Mouse (Mus musculus) thymus, postnatal 25 days (tissue): ENCODE measurements around the gene Hyal1.
"Not testable (repeated sequence)": the region's sequence is repeated elsewhere in the genome, so short reads cannot be mapped to it uniquely, and the experiment has no call there.

Experiments
- DNase-seq: peaks from one replicate; pipeline ENCODE4 v3.0.0; 2022

The Hyal1 gene

DNA sequence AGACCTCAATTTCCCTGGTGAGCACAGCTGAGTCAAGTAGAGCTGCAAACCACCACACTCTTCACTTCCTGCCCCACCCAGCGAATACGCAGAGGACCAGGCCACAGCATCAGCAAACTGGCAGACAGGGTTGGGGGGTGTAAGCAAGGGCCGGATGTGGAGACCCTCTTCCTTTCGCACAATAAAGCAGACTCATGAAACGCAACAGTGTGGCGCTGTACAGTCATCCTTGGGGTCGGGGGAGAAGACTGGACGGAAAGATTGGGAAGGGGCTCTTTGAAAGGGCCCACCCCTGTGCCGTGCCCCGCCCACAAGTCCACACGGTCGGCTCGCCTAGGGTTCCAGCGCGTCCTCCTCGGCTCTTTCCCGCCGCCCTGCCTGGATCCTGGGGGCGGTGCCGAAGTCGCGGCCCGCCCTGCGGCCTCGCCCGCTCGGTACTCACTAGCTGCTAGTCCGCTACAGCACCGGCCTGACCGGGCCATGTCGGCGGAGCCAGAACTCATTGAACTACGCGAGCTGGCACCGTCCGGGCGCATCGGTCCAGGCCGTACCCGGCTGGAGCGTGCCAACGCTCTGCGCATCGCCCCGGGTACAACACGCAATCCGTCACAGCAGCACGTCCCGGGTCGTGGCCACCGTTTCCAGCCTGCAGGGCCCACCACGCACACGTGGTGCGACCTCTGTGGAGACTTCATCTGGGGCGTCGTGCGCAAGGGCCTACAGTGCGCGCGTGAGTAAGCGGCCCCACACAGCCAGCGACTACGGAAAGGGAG lies 25.4 kb upstream of the Hyal1 start, which contains the start of gene Rassf1:
Rassf1 (plus strand) TSS at position 439 of the 773 bp plus-strand sequence.
- peak; percentile 82 for DNase-seq

- DNase-seq, result no peak
Measured at GRCm38 (mm10) chr9:107551890-107552355, 24.8 kb upstream of the Hyal1 start.

- DNase-seq, result no peak
Measured at GRCm38 (mm10) chr9:107552690-107553393, 23.9 kb upstream of the Hyal1 start.

- no peak for DNase-seq
Measured at GRCm38 (mm10) chr9:107553541-107554318, 23.0 kb upstream of the Hyal1 start.

DNA sequence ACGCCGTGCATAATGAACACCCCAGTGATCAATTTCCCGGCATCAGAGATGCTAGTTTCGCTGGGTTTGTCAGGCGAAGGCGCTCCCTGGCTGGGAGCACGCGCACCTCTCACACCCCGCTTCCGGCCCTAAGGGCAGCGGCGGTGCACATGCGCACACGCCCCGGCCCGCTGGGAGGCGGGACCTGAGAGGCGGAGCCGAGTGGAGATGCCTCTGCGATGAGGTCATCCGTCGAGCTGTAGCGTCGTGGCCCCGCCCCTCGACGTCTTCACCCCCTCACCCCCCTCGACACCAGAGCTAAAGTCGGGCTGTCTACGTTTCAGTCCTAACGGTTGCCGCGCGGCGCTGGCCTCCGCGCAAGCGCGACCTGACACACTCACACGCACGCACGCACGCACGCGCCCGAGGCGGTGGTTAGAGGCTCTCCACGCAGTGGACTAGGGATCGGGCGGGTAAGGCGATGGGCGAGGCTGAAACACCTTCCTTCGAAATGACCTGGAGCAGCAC lies 22.4 kb upstream of the Hyal1 start:
- peak; percentile 96 for DNase-seq

GRCm38 (mm10) chr9:107555031-107555457 lies 21.7 kb upstream of the Hyal1 start:
- no peak for DNase-seq

GRCm38 (mm10) chr9:107555701-107556100 lies 21.0 kb upstream of the Hyal1 start:
- no peak for DNase-seq

DNA sequence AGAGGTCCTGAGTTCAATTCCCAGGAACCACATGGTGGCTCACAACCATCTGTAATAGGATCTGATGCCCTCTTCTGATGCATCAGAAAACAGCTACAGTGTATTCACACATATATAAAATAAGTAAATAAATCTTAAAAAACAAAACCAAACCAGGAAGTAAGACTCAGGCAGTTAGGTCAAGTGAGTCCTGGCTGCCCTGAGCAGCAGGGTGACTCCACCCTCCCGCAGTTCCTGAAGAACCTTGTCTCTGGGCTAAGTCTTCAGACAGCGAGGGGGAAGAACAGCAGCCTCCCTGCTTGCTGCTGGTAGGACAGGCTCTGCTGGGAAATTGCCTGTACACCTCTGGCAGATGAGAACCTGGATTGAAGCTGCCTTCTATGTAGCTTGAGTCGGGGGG lies 20.4 kb upstream of the Hyal1 start:
- no peak for DNase-seq

DNA sequence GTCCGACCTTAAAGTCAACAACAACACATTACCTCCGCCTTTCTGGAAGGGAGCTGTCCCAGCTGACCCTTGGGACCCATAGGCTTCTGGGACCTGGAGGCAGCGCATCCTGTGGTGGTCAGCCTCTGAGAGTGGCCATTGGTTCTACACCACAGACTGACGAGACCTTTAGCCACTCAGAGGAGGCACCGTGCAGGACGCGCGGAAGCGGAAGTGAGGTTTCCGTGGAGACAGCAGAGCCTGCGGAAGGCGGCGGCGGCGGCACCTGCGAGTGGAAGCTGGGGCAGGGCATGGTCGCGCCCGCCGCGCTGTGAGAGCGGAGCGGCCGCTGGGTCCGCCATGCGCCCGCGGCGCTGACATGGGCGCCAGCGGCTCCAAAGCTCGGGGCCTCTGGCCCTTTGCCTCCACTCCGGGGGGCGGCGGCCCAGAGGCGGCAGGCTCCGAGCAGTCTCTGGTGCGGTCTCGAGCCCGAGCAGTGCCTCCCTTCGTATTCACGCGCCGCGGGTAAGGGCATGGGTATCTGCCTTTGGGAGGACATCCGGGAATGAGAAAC lies 13.6 kb upstream of the Hyal1 start, which contains the start of gene Tusc2:
Tusc2 (plus strand) TSS at position 227 of the 553 bp plus-strand sequence.
- peak; percentile 93 for DNase-seq

GRCm38 (mm10) chr9:107565556-107565955 lies 11.2 kb upstream of the Hyal1 start:
- not testable (repeated sequence) for DNase-seq

DNA sequence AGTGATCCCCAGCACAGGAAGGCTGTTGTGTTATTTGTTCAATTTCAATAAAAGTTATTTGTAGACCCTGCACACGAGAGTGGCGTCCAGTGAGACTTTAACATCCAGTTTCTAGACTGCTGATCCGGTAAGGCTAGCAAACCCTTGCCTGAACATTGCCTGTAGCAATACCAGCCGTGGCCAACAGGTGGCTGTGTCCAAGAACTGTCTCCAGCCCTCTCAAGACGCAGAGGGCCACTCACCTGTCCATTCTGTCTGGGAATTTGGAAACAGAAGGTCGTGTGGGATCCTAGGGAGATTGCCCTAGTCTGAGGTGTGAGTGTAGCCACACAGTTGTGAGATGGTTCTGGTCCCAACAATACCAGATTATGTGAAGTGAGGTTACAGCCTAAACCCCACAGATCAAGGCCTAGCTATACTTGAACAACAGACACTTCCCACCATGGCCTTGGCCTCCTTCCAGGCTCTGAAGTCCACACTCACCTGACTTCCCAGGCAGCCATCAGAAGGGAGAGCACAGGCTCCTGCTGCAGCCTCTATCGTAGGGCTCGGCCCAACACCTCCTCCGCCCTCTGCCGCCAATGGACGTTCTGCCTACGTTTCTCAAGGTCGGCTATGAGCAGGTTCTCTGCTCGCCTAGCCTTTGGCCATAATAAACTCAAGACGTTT lies 10.6 kb upstream of the Hyal1 start:
- peak; percentile 79 for DNase-seq

- DNase-seq, result no peak
Measured at GRCm38 (mm10) chr9:107566855-107567254, 9.9 kb upstream of the Hyal1 start.

DNA sequence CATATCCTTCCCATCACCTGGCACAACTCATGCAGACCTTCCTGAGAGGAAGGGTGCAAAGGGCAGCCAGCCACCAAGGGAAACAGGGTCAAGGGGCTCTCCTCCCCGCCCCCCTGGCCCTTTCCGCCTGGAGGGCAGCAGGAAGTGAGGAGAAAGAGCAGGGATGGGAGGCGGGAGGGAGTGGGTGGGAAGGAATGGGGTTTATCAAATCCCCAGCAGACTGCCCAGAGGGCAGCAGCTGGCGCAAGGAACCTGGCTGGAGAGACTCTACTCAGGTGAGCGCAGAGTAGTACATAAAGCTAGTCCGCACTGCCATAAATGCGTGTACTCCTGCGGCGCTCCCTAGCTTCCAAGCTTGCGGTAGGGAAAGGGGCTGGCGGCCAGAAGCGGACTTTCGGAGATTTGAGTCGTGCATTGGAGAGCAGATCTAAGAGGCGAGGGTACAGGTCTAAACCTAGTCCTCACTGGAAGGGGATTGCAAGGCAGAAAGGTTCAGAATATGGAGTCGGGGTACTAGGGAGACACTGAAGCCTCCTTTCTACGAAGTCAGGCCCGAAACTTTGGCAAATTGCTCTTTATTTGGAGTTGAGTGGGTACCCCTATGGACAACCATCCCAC lies 8.9 kb upstream of the Hyal1 start, which contains the start of gene Hyal2:
Hyal2 (plus strand) TSS at position 244 of the 618 bp plus-strand sequence.
- DNase-seq, result peak; percentile 2

DNA sequence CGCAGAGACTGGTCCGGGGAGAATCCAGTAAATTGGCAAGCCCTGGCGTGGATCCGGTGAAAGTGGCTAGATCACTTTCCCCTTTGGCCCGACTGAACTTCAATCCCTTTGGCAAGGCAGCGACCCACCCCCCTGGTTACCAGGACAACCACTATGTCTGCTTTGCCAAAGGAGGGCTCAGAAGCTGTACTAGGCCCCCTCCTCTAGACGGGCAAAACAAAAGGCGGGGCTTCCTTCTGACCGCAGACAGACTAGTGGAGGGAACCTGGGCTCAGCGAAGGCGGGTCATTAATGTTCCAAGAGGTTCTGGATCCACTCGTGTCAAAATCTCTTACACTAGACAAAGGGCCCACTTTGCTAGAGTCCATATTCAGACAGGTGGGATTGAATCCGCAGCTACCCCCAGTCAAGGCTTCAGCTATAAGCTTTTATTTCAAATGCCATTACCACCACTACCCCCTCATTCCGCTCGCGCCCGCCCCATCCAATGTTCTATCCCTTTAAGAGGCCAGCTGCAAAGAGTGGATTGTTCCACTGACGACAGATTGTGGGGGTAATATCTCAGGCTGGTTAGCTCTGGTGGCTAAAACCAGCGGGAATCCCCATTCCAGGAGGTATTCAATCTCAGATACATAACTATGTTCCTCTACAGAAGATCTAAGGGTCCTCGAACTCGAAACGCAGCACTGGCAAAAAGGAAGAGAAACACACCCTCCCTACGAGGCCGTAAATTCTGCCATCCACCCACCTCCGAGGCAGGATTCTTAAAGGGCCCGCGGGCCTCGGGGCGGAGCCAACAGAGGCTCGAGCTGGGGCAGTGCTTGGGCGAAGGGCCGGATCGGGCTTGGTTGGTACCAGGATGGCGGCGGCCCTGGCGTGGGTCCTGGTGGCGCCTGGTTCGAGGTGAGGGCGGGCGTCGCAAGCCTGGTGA lies 8.1 kb upstream of the Hyal1 start:
- DNase-seq, result peak; percentile 85

- DNase-seq, result no peak
Measured at GRCm38 (mm10) chr9:107569270-107569669, 7.5 kb upstream of the Hyal1 start.

DNA sequence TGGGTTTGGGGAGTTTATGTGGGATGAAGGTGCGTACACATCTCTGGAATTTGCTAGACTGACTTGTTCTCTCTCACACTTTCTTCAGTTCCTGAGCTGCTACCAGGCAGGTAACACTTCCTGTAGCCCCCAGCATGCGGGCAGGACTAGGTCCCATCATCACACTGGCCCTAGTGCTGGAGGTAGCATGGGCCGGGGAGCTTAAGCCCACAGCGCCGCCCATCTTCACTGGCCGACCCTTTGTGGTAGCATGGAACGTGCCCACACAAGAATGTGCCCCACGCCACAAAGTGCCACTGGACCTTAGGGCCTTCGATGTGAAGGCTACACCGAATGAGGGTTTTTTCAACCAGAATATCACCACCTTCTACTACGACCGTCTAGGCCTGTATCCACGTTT lies 6.7 kb upstream of the Hyal1 start:
- peak; percentile 10 for DNase-seq

DNA sequence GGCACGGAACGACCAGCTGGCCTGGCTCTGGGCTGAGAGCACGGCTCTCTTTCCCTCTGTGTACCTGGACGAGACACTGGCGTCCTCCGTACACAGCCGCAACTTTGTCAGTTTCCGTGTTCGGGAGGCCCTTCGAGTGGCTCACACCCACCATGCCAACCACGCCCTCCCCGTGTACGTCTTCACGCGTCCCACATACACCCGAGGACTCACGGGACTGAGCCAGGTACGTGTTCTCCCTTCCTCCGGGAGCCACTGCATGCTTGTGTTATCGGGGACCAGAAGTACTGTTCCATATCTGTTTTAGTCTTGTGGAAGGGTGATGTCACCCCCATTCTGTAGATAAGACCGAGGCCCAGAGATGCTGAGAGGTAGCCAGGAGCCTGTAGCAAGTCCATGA lies 5.9 kb upstream of the Hyal1 start:
- DNase-seq, result no peak

DNA sequence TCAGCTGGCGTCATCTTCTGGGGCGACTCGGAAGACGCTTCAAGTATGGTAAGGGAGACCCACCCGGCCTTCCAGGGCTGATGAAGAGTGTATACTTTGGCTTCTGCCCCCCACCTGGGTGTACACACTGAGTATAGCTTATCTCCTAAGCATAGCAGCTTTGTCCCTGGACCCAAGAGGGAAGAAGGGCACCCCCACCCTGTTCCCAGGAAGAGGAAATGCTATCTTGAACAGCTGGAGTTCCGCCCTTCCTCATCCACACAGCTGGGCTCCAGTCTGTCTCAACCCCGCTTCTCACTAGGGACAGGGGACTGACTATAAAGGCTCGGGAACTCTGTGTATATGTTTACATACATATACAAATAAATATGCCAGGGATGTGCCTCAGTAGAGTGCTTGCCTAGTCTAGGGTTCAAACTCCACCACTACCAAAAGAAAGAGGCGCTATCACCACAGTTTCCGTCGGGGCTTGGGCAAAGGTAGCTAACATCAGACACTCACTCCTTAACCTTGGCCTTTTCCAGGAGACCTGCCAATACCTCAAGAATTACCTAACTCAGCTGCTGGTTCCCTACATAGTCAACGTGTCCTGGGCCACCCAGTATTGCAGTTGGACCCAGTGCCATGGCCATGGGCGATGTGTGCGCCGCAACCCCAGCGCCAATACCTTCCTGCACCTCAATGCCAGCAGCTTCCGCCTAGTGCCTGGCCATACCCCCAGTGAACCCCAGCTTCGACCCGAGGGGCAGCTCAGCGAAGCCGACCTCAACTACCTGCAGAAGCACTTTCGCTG lies 5.0 kb upstream of the Hyal1 start:
- DNase-seq, result no peak

GRCm38 (mm10) chr9:107572327-107572662 lies 4.4 kb upstream of the Hyal1 start:
- no peak for DNase-seq

DNA sequence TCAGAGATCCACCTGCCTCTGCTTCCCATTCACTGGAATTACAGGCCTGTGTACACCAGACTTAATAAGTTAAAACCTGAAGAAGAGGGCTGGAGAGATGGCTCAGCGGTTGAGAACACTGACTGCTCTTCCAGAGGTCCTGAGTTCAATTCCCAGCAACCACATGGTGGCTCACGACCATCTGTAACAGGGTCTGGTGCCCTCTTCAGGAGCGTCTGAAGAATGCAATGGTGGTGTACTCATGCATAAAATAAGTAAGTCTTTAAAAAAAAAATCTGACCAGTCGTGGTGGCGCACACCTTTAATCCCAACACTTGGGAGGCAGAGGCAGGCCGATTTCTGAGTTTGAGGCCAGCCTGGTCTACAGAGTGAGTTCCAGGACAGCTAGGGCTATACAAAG lies 3.0 kb upstream of the Hyal1 start:
- not testable (repeated sequence) for DNase-seq
